Mouse (Mus musculus): ENCODE data around the gene Vmn1r2.
A peak's percentile ranks its signal among the peaks of the same experiment; 100 is the strongest.
"Not testable (repeated sequence)": the region's sequence is repeated elsewhere in the genome, so short reads cannot be mapped to it uniquely, and the experiment has no call there.

The Vmn1r2 gene

DNA sequence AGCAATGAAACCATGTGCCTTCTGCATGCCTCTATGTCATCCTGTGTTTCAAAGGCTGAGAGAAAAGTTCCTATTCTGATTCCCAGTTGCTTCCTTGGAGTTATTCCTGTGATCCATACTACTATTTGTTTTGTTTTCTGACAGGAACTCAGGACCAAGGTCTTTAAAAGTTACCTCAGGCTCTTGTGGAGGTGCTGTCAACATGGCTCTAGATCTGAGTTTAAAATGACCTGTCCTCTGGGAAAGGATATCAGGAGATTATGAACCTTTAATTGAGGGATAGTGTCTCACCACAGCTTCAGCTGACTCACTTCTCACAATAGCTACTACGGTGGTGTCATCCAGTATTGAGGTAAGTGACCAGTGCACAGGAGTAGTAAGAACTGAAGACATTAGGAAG lies at the start of gene Vmn1r2:
Gene Vmn1r2 (plus strand): TSS at position 301 of the 400 bp plus-strand sequence.
- DNase-seq, result not testable (repeated sequence)

DNA sequence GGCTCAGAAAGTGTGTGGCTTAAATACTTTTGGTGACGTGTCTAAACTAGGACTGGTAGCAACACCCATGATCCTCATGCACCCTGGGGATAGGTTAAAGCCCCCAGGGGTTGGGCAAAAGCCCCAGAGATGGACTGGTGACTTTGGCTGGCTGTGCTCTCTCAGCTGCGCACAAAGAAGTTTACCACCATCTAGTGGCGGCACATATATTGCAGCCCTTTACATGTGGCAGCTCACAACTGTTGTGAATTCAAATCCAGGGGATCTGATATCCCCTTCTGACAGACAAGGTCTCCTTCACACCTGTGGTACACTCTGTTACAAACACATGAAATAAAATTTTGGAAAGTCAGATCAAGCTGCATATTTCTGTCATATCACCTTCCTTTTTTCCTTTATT lies 19.2 kb upstream of the Vmn1r2 start:
- DNase-seq, result not testable (repeated sequence)

DNA sequence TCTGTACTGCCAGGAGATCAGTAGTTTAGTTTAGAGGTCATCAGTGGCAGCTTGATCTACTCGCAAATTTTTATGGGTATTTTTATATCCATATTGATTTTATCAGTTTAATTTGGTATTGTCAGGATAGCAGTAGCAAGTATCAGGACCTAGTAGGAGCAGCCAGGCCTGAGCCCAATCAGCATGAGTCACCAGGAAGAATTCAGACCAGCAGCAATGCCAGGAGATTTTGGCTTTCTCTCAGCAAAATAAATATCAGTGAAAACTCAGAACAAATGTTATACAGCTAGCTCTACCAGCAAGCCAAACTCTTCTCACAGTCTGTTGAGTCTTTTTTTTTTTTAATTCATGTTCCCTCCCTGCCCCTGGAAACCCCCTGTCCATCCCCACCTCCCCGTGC lies 13.8 kb upstream of the Vmn1r2 start:
- DNase-seq, result not testable (repeated sequence)

DNA sequence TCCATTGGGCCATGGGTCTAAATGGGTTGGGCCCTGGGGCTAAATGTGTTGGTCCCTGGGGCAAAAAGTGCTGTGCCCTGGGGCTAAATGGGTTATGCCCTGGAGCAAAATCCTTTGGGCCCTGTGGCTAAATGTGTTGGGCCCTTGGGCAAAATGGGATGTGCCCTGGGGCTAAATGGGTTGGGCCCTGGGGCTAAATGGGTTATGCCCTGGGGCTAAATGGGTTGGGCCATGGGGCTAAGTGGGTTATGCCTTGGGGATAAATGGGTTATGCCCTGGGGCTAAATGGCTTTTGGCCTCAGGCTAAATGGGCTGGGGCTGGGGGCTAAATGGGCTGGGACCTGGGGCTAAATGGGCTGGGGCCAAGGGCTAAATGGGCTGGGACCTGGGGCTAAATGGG lies 2.7 kb upstream of the Vmn1r2 start:
- DNase-seq, result not testable (repeated sequence)

DNA sequence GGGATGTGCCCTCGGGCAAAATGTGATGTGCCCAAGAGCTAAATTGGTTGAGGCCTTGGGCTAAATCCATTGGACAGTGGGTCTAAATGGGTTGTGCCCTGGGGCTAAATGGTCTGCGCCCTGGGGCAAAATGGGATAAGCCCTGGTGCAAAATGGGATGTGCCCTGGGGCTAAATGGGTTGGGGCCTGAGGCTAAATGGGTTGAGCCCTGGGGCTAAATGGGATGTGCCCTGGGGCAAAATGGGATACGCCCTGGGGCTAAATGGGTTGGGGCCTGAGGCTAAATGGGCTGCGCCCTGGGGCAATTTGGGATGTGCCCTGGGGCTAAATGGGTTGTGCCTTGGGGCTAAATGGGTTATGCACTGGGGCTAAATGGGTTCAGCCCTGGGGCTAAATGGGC lies 2.1 kb upstream of the Vmn1r2 start:
- DNase-seq, result peak in 1 of 2 experiments; percentile 18

DNA sequence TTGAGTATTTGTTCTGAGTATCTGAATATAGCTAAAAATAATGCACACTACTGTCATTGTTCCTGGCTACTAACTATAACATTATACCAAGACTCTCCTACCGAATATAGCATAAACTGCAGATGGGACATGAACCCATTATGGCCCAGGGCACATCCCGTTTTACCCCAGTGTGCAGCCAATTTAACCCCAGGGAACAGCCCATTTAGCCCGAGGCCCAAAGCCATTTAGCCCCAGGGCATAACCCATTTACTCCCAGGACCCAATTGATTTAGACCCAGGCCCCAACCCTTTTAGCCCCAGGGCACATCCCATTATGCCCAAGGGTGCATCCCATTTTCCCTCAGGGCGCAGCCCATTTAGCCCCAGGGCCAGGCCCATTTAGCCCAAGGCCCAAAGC lies 7.5 kb downstream of the Vmn1r2 start:
- DNase-seq, result not testable (repeated sequence)

DNA sequence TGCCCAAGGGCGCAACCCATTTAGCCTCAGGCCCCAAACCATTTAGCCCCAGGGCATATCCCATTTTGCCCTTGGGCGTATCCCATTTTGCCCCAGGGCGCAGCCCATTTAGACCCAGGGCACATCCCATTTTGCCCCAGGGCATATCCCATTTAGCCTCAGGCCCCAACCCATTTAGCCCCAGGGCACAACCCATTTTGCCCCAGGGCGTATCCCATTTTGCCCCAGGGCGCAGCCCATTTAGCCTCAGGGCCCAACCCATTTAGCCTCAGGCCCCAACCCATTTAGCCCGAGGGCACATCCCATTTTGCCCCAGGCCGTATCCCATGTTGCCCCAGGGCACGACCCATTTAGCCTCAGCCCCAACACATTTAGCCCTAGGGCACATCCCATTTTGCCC lies 8.6 kb downstream of the Vmn1r2 start:
- not testable (repeated sequence) for DNase-seq

DNA sequence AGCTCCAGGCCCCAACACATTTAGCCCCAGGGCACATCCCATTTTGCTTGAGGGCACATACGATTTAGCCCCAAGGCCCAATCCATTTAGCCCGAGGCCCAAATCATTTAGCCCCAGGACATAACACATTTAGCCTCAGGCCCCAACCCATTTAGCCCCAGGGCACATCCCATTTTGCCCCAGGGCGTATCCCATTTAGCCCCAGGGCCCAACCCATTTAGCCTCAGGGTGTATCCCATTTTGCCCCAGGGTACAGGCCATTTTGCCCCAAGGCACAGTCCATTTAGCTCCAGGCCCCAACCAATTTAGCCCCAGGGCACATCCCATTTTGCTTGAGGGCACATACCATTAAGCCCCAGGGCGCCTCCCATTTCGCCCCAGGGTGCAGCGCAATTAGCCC lies 9.1 kb downstream of the Vmn1r2 start:
- not testable (repeated sequence) for DNase-seq

DNA sequence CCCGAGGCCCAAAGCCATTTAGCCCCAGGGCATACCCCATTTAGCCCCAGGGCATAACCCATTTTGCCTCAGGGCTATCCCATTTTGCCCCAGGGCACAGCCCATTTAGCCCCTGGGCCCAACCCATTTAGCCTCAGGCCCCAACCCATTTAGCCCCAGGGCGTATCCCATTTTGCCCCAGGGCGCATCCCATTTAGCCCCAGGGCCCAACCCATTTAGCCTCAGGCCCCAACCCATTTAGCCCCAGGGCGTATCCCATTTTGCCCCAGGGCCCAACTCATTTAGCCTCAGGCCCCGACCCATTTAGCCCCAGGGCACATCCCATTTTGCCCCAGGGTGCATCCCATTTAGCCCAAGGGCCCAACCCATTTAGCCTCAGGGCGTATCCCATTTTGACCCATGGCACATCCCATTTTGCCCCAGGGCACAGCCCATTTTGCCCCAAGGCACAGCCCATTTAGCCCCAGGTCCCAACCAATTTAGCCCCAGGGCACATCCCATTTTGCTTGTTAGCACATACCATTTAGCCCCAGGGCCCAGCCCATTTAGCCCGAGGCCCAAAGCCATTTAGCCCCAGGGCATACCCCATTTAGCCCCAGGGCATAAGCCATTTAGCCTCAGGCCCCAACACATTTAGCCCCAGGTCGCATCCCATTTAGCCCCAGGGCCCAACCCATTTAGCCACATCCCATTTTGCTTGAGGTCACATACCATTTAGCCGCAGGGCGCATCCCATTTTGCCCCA lies 9.8 kb downstream of the Vmn1r2 start:
- not testable (repeated sequence) for DNase-seq

DNA sequence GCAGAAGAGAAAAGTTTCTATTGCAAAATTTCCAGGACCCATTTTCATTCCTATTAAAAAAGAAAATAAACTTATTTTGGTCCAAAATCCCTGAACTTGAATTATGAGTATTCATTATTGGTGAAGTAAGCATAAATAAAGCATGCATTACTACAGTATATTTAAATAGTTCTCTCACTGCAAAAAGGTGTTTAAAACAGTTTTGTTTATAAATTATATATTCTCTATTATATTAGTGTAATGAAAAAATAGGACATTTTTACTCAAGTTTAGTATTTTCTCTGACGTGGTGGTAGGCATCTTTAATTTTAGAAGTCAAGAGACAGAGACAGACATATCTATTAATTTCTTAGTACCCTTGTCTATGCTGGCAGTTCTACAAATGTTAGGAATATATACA lies 18.1 kb downstream of the Vmn1r2 start, which contains the start of gene Vmn1r3:
Gene Vmn1r3 (minus strand): TSS at position 101 of the 400 bp plus-strand sequence.
- DNase-seq, result not testable (repeated sequence)

DNA sequence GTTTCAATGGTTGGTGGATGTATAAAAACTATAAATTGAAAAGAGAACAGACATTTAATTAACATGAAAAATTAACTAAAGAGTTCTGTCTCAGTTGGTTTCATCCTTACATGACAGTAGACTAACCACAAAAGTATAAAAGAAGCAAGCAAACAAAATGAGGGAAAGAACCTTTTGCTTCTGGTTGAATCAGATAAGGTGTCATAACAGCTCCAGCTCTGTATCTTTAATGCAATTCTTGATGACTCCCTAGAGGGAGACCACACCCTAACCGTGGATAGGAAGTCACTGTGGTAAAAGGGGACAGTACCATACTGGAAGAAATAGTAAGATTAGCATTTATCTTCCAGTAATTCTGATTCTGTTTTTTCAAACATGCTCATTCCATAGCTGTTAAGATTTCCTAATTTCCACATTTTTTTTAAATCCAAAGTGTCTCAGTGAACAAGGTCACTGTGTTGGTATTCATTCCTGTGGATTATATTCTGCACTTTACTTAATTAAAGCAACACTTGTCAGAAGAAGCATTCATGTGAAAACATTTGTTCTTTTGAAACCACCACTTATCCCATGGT lies 42.6 kb downstream of the Vmn1r2 start:
- DNase-seq, result not testable (repeated sequence)

DNA sequence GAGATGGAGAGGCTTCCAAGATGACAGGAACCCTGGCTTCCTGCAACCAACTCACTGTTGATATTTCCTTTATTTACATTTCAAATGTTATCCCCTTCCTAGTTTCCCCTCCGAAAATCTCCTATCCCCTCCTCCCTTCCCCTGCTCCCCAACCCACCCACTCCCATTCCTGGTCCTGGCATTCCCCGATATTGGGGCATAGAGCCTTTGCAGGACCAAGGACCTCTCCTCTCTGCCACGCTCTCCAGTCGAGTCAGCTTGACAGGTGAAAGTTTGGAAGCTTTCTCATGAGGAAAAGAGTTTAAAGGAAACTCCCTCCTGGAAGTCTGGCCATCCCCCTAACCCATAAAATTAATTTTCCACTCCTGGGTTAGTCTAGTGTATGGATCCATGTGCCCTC lies 46.2 kb downstream of the Vmn1r2 start:
- DNase-seq, result not testable (repeated sequence)

DNA sequence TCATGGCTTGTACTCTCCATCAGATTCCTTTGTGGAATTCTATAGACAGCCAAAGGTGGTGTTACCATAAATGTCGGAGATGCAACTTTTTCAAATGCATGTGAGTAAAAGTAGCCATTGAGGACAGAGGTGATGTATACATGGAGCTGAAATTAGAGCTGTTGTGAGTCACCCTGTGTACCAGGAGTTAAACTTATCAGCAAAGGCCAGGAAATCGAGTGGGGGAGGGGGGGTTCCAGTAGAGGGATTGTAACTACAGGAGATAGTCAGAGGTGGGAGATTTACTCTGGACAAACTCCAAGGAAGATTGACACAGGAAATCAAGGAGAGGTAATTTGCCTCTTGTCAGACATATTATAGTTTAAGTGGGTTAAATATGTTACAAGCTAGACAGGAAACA lies 49.3 kb downstream of the Vmn1r2 start:
- not testable (repeated sequence) for DNase-seq
